Mouse (Mus musculus) regulatory T cell (primary cell): ENCODE measurements at regions not wholly inside any gene's neighbourhood (a gene's known extent, or its start where the extent isn't known, plus 50 kb on each side); places are given as distances from the start of the nearest gene placed in this dataset.

Experiments
- in situ Hi-C: fragments of 300-600 bp; cut with MboI, MseI; formaldehyde crosslinking; loops from one replicate; pipeline ENCODE4 v1.15.1; 2025; ENCODE audit warnings: high pct_unique_total_duplicates

GRCm38 (mm10) chr17:52351293-52351692 is 251.2 kb upstream of the Kcnh8 start:
- in situ Hi-C loops: no loop called here

- in situ Hi-C loops: no loop called here
These were observed 251.8 kb upstream of the Kcnh8 start for GRCm38 (mm10) chr17:52350696-52351095.

GRCm38 (mm10) chr17:52349872-52350271 is 252.6 kb upstream of the Kcnh8 start:
- in situ Hi-C loops: no loop called here

- in situ Hi-C loops: no loop called here
These were observed 253.9 kb upstream of the Kcnh8 start for GRCm38 (mm10) chr17:52348481-52349083.

- in situ Hi-C loops: no loop called here
These were observed 281.9 kb upstream of the Kcnh8 start for GRCm38 (mm10) chr17:52320586-52320985.

GRCm38 (mm10) chr17:52316976-52317375 is 285.5 kb upstream of the Kcnh8 start:
- in situ Hi-C loops: loop anchor here (5.0 kb wide), 1 partner anchor 40 kb away; no protein-coding TSS in a partner anchor

- in situ Hi-C loops: loop anchor here (5.0 kb wide), 1 partner anchor 41 kb away; no protein-coding TSS in a partner anchor
These were observed 286.6 kb upstream of the Kcnh8 start for GRCm38 (mm10) chr17:52315879-52316278.

GRCm38 (mm10) chr17:52315456-52315855 is 287.1 kb upstream of the Kcnh8 start:
- in situ Hi-C loops: loop anchor here (5.0 kb wide), 1 partner anchor 42 kb away; no protein-coding TSS in a partner anchor

- in situ Hi-C loops: no loop called here
These were observed 290.5 kb upstream of the Kcnh8 start for GRCm38 (mm10) chr17:52312043-52312442.

GRCm38 (mm10) chr17:52308789-52309188 is 293.7 kb upstream of the Kcnh8 start:
- in situ Hi-C loops: no loop called here

GRCm38 (mm10) chr17:52304133-52304532 is 298.4 kb upstream of the Kcnh8 start:
- in situ Hi-C loops: no loop called here

- in situ Hi-C loops: no loop called here
These were observed 299.2 kb upstream of the Kcnh8 start for GRCm38 (mm10) chr17:52303320-52303719.

GRCm38 (mm10) chr17:52299769-52300168 is 302.7 kb upstream of the Kcnh8 start:
- in situ Hi-C loops: no loop called here

- in situ Hi-C loops: no loop called here
These were observed 317.1 kb upstream of the Kcnh8 start for GRCm38 (mm10) chr17:52285392-52285791.

GRCm38 (mm10) chr17:52282264-52282663 is 320.2 kb upstream of the Kcnh8 start:
- in situ Hi-C loops: no loop called here

- in situ Hi-C loops: no loop called here
These were observed 324.0 kb upstream of the Kcnh8 start for GRCm38 (mm10) chr17:52278523-52278922.

GRCm38 (mm10) chr17:52268792-52269191 is 333.7 kb upstream of the Kcnh8 start:
- in situ Hi-C loops: no loop called here

GRCm38 (mm10) chr17:52251284-52251683 is 351.2 kb upstream of the Kcnh8 start:
- in situ Hi-C loops: no loop called here

GRCm38 (mm10) chr17:52225584-52225983 is 376.9 kb upstream of the Kcnh8 start:
- in situ Hi-C loops: no loop called here

- in situ Hi-C loops: no loop called here
These were observed 382.1 kb upstream of the Kcnh8 start for GRCm38 (mm10) chr17:52220422-52220821.

- in situ Hi-C loops: no loop called here
These were observed 384.3 kb upstream of the Satb1 start for GRCm38 (mm10) chr17:52217411-52217810.

GRCm38 (mm10) chr17:52212944-52213343 is 379.9 kb upstream of the Satb1 start:
- in situ Hi-C loops: no loop called here

GRCm38 (mm10) chr17:52210483-52210882 is 377.4 kb upstream of the Satb1 start:
- in situ Hi-C loops: no loop called here

- in situ Hi-C loops: no loop called here
These were observed 364.6 kb upstream of the Satb1 start for GRCm38 (mm10) chr17:52197731-52198130.
